Mouse (Mus musculus) liver, adult 2 months (tissue): ENCODE data around the gene Cacna2d1.

Experiments
- CTCF ChIP-seq: fragments of 200-500 bp; IDR thresholded peaks from 2 replicates; pipeline ENCODE4 v1.5.1; 2011; ENCODE audit warnings: low read depth, low read length, control low read depth
- POLR2A ChIP-seq: fragments of 200-500 bp; IDR thresholded peaks from 2 replicates; pipeline ENCODE4 v1.6.1; 2011; ENCODE audit warnings: low read length, control low read depth; ENCODE audit not compliant: insufficient read depth; ENCODE audit errors: extremely low read depth

GRCm38 (mm10) chr5:16093071-16093693, 158.7 kb downstream of the Cacna2d1 start:
- TF ChIP-seq POLR2A (no peak), CTCF (no peak)
